Mouse (Mus musculus): Measurements from ENCODE around the gene Rbpjl. TPM values are rescaled to one million over a fixed set of nuclear protein-coding genes. Genes with fewer than 3 reads are reported as not detected.

Rbpjl gene
- polyA plus RNA-seq, 1 experiment from 2014 or later = 0.89 TPM

DNA sequence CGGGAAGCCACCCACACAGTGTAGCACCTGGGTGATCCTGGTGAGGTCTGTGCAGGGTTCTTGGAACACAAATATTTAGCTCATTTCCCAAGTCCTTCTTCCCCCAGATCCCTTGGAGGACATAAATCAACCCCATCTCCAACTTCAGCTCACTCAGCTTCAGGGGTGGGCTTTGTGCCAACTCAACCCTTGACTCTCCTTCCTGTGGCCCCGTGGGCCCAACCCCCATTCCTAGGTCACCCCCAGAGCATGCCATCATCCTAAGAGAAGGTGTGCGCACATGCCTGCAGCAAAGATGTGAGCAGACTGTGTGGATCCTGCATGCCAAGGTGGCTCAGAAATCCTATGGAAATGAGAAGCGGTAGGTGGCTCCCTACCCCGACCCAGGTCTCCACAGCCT lies 2.6 kb downstream of the Rbpjl start:
- no peak overlapping the region for H3K27ac ChIP-seq (ENCODE audit: low read length)
- 26% methylated on average over 5 of the region's 5 CpGs for WGBS (ENCODE audit: insufficient replicate concordance)
- H3K9me3 ChIP-seq (replicated peaks; ENCODE audit: control insufficient read depth, low read length) = no peaks in the 10 kb centered on the region
- no peaks in the 10 kb centered on the region for H3K4me1 ChIP-seq (ENCODE audit: control insufficient read depth, low read depth, low read length)
- peaks cover 86% of the 10 kb centered on the region for H3K27me3 ChIP-seq (ENCODE audit: control insufficient read depth, insufficient read depth, low read depth, low read length)
- no peak overlapping the region for H3K9ac ChIP-seq (ENCODE audit: low read depth, low read length)
- H3K36me3 ChIP-seq (ENCODE audit: control insufficient read depth, insufficient read depth) = no peaks in the 10 kb centered on the region
- no peak for ATAC-seq (ENCODE audit: low read depth)
- no peak overlapping the region for H3K4me3 ChIP-seq (ENCODE audit: low read depth, low read length)
- H3K4me2 ChIP-seq (ENCODE audit: low read depth, low read length) = no peak overlapping the region

DNA sequence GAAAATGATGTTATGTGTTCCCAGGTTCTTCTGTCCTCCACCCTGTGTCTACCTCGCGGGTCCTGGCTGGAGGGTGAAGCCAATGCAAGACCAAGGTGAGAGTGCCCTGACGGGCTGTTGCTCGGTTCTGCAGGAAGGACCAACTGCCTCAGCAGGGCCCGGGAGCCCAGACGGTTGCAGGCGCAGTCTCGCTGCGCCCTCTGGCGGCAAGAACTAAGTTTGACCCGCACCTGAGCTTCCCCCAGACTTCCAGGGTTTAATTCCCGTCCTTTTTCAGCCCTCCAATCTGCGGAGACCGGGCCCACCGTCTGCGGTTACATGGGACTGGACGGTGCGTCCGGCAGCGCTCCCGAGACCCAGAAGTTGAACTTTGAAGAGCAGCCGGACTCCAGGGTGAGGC lies 4.8 kb downstream of the Rbpjl start:
- Histone ChIP-seq H3K4me3 (ENCODE audit: low read depth, low read length) (no peak overlapping the region), H3K4me1 (ENCODE audit: control insufficient read depth, low read depth, low read length) (no peaks in the 10 kb centered on the region), H3K27me3 (ENCODE audit: control insufficient read depth, insufficient read depth, low read depth, low read length) (peaks cover 67% of the 10 kb centered on the region), H3K9me3 (replicated peaks; ENCODE audit: control insufficient read depth, low read length) (no peaks in the 10 kb centered on the region), H3K36me3 (ENCODE audit: control insufficient read depth, insufficient read depth) (no peaks in the 10 kb centered on the region), H3K4me2 (ENCODE audit: low read depth, low read length) (no peak overlapping the region), H3K27ac (ENCODE audit: low read length) (no peak overlapping the region), H3K9ac (ENCODE audit: low read depth, low read length) (no peak overlapping the region)
- 1% methylated on average over 22 of the region's 22 CpGs for WGBS (ENCODE audit: insufficient replicate concordance)
- no peak for ATAC-seq (ENCODE audit: low read depth)

DNA sequence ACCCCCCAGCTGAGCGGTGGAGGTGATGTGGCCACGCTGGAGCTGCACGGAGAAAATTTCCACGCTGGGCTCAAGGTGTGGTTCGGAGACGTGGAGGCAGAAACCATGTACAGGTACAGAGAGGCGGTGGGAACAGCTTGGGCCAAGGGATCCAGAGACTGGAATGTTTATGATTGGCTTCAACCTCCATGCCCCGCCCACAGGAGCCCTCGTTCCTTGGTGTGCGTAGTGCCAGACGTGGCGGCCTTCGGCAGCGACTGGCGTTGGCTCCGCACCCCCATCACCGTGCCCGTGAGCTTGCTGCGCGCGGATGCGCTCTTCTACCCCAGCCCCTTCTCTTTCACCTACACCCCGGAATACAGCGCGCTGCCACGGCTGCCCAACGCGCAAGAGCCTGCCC lies 11.2 kb downstream of the Rbpjl start:
- Histone ChIP-seq H3K4me1 (ENCODE audit: control insufficient read depth, low read depth, low read length) (no peaks in the 10 kb centered on the region; the same call in 1 of the 2 replicates), H3K27ac (ENCODE audit: low read length) (no peak overlapping the region), H3K9me3 (replicated peaks; ENCODE audit: control insufficient read depth, low read length) (no peaks in the 10 kb centered on the region), H3K4me2 (ENCODE audit: low read depth, low read length) (no peak overlapping the region), H3K36me3 (ENCODE audit: control insufficient read depth, insufficient read depth) (no peaks in the 10 kb centered on the region), H3K9ac (ENCODE audit: low read depth, low read length) (no peak overlapping the region), H3K4me3 (ENCODE audit: low read depth, low read length) (no peak overlapping the region), H3K27me3 (ENCODE audit: control insufficient read depth, insufficient read depth, low read depth, low read length) (peaks cover 7% of the 10 kb centered on the region)
- ATAC-seq (ENCODE audit: low read depth) = no peak
- 18% methylated on average over 28 of the region's 28 CpGs for WGBS (ENCODE audit: insufficient replicate concordance)

DNA sequence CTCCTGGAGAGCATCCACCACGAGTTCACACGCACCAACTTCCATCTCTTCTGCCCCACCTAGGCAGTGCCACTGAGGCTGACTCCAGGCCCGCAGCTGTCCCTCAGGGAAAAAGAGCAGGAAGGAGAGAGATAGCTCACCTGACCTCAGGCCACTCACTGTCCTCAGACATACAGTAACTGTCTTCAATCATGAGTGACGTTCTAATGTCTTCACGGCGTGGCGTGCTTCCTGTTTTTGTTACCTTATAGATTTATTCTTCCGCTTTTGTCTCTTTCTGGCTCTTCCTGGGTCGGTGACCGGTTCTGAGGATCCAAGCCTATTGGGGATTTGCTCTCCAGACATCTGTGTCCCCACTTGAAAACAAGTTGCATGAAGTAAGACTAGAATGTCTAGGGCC lies 11.6 kb downstream of the Rbpjl start:
- no peaks in the 10 kb centered on the region for H3K9me3 ChIP-seq (replicated peaks; ENCODE audit: control insufficient read depth, low read length)
- no peak overlapping the region for H3K4me3 ChIP-seq (ENCODE audit: low read depth, low read length)
- H3K27ac ChIP-seq (ENCODE audit: low read length) = no peak overlapping the region
- ATAC-seq (ENCODE audit: low read depth) = no peak
- H3K36me3 ChIP-seq (ENCODE audit: control insufficient read depth, insufficient read depth) = no peaks in the 10 kb centered on the region
- H3K4me2 ChIP-seq (ENCODE audit: low read depth, low read length) = no peak overlapping the region
- H3K4me1 ChIP-seq (ENCODE audit: control insufficient read depth, low read depth, low read length) = no peaks in the 10 kb centered on the region; the same call in 1 of the 2 replicates
- 47% methylated on average over 10 of the region's 10 CpGs for WGBS (ENCODE audit: insufficient replicate concordance)
- H3K9ac ChIP-seq (ENCODE audit: low read depth, low read length) = no peak overlapping the region
- H3K27me3 ChIP-seq (ENCODE audit: control insufficient read depth, insufficient read depth, low read depth, low read length) = peaks cover 5% of the 10 kb centered on the region

DNA sequence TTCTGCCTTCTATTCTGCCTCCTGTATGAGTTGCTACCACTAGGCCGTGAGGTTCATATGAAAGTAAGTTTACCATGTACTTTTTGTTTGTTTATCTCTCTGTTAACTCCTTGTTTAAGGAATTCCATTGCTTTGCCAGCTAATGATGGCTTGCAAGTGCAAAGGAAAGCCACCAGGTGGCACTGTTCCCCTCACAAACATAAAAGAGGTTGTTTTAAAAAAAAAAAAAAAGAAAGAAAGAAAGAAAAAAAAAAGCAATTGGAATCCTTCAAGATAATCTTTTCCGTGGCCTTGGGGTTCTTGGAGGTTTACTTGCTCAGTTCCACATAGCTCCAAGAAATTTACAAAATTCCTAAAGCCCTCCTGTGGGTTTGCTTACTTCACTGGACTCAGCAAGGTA lies 14.3 kb downstream of the Rbpjl start:
- Histone ChIP-seq H3K4me2 (ENCODE audit: low read depth, low read length) (no peak overlapping the region), H3K27ac (ENCODE audit: low read length) (no peak overlapping the region), H3K9me3 (replicated peaks; ENCODE audit: control insufficient read depth, low read length) (no peaks in the 10 kb centered on the region), H3K4me1 (ENCODE audit: control insufficient read depth, low read depth, low read length) (no peaks in the 10 kb centered on the region; the same call in 1 of the 2 replicates), H3K27me3 (ENCODE audit: control insufficient read depth, insufficient read depth, low read depth, low read length) (no peaks in the 10 kb centered on the region; the same call in 1 of the 2 replicates), H3K9ac (ENCODE audit: low read depth, low read length) (no peak overlapping the region), H3K4me3 (ENCODE audit: low read depth, low read length) (no peak overlapping the region), H3K36me3 (ENCODE audit: control insufficient read depth, insufficient read depth) (no peaks in the 10 kb centered on the region)
- 1% methylated on average over 2 of the region's 2 CpGs for WGBS (ENCODE audit: insufficient replicate concordance)
- ATAC-seq (ENCODE audit: low read depth) = no peak

DNA sequence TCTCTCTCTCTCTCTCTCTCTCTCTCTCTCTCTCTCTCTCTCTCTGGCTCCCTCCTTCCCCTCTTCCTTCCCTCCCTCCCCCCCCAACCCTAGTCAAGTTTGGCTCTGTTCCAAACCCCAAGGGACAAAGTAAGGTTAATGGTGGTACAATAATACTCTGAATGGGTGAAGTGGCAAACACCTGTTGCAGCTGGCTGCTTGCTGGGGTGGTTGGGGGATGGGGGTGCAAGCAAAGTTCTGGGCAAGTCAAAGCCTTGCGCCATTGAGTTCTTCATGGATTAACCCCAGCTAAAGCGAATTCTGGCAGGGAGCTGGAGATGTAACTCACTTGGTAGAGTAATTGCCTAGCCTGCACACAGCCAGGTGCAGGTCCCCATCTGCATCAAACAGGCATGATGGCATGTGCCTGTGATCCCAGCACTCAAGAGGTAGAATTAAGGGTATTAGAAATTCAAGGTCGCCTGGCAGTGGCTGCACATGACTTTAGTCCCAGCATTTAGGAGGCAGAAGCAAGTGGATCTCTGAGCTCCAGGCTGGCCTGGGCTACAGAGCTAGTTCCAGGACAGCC lies 15.5 kb downstream of the Rbpjl start:
- H3K27me3 ChIP-seq (ENCODE audit: control insufficient read depth, insufficient read depth, low read depth, low read length) = no peaks in the 10 kb centered on the region; the same call in 1 of the 2 replicates
- 34% methylated on average over 3 of the region's 3 CpGs for WGBS (ENCODE audit: insufficient replicate concordance)
- no peak overlapping the region for H3K27ac ChIP-seq (ENCODE audit: low read length)
- no peaks in the 10 kb centered on the region; the same call in 1 of the 2 replicates for H3K4me1 ChIP-seq (ENCODE audit: control insufficient read depth, low read depth, low read length)
- H3K9me3 ChIP-seq (replicated peaks; ENCODE audit: control insufficient read depth, low read length) = no peaks in the 10 kb centered on the region
- ATAC-seq (ENCODE audit: low read depth) = no peak
- no peak overlapping the region for H3K4me2 ChIP-seq (ENCODE audit: low read depth, low read length)
- H3K9ac ChIP-seq (ENCODE audit: low read depth, low read length) = no peak overlapping the region
- H3K36me3 ChIP-seq (ENCODE audit: control insufficient read depth, insufficient read depth) = no peaks in the 10 kb centered on the region
- no peak overlapping the region for H3K4me3 ChIP-seq (ENCODE audit: low read depth, low read length)

DNA sequence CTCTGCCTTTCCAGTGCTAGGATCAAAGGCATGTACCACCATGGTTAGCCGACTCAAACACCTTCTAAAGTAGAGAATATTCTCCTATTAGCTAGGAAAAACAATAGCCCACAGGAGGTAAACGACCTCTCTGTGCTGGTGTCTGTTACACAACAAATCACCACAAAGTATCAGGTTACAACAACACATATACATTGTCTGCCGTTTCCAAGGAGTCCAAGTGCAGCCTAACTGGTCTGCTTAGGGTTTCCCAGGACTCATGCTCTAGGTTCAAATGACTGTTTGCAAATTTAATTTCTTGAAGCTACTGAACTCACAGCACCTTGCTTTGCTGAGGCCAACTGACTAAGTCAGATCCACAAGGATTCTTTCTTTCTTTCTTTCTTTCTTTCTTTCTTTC lies 16.5 kb downstream of the Rbpjl start:
- Histone ChIP-seq H3K4me1 (ENCODE audit: control insufficient read depth, low read depth, low read length) (no peaks in the 10 kb centered on the region; the same call in 1 of the 2 replicates), H3K4me3 (ENCODE audit: low read depth, low read length) (no peak overlapping the region), H3K27me3 (ENCODE audit: control insufficient read depth, insufficient read depth, low read depth, low read length) (no peaks in the 10 kb centered on the region), H3K36me3 (ENCODE audit: control insufficient read depth, insufficient read depth) (peaks cover 3% of the 10 kb centered on the region), H3K4me2 (ENCODE audit: low read depth, low read length) (no peak overlapping the region), H3K9me3 (replicated peaks; ENCODE audit: control insufficient read depth, low read length) (no peaks in the 10 kb centered on the region), H3K9ac (ENCODE audit: low read depth, low read length) (no peak overlapping the region), H3K27ac (ENCODE audit: low read length) (no peak overlapping the region)
- no peak for ATAC-seq (ENCODE audit: low read depth)
- 5% methylated on average over 3 of the region's 3 CpGs for WGBS (ENCODE audit: insufficient replicate concordance)

DNA sequence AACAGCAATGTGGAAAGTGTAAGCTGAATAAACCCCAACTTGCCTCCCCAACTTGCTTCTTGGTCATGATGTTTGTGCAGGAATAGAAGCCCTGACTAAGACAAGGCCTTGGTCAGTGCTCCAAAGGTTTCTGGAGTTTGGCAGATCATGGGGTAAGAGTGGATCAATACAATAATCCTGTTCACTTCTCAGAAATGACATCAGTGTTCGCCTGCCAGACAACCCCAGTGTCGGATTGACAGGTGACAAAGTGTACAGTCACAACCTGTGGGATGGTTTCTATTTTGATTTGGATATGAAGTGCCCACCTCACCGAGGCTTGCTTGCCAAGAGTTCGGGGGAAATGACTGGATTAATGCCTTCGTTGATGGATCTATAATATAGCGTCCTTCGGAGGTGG lies 18.4 kb downstream of the Rbpjl start:
- Histone ChIP-seq H3K9me3 (replicated peaks; ENCODE audit: control insufficient read depth, low read length) (no peaks in the 10 kb centered on the region), H3K27ac (ENCODE audit: low read length) (no peak overlapping the region), H3K9ac (ENCODE audit: low read depth, low read length) (no peak overlapping the region), H3K4me3 (ENCODE audit: low read depth, low read length) (no peak overlapping the region), H3K36me3 (ENCODE audit: control insufficient read depth, insufficient read depth) (peaks cover 8% of the 10 kb centered on the region), H3K4me1 (ENCODE audit: control insufficient read depth, low read depth, low read length) (no peaks in the 10 kb centered on the region; the same call in 1 of the 2 replicates), H3K27me3 (ENCODE audit: control insufficient read depth, insufficient read depth, low read depth, low read length) (no peaks in the 10 kb centered on the region), H3K4me2 (ENCODE audit: low read depth, low read length) (no peak overlapping the region)
- whole genome bisulfite sequencing (ENCODE audit: insufficient replicate concordance) = 57% methylated on average over 7 of the region's 7 CpGs
- no peak for ATAC-seq (ENCODE audit: low read depth)

DNA sequence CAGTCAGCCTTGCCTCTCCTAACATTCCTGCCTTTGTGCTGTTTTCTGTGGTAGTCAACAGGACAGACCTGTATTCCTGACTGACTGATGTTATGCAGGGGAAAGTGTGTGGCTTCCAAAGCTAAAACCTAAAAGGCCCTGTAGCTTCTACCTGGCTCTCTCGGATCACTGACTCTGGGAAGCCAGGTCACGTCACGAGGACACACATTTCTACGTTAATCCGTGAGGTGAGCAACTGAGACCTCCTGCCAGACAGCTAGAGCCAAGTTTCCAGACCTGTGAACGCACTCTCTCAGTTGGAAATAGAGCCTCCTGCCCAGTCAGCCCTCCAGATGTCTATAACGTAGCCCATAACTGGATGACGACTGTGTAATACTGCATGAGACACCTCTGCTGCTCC lies 19.0 kb downstream of the Rbpjl start:
- no peaks in the 10 kb centered on the region for H3K27me3 ChIP-seq (ENCODE audit: control insufficient read depth, insufficient read depth, low read depth, low read length)
- no peak for ATAC-seq (ENCODE audit: low read depth)
- H3K4me3 ChIP-seq (ENCODE audit: low read depth, low read length) = no peak overlapping the region
- H3K4me1 ChIP-seq (ENCODE audit: control insufficient read depth, low read depth, low read length) = no peaks in the 10 kb centered on the region; the same call in 1 of the 2 replicates
- peaks cover 8% of the 10 kb centered on the region for H3K36me3 ChIP-seq (ENCODE audit: control insufficient read depth, insufficient read depth)
- H3K9ac ChIP-seq (ENCODE audit: low read depth, low read length) = no peak overlapping the region
- H3K4me2 ChIP-seq (ENCODE audit: low read depth, low read length) = no peak overlapping the region
- 70% methylated on average over 8 of the region's 8 CpGs for WGBS (ENCODE audit: insufficient replicate concordance)
- 0 out of 2 replicates have a peak overlapping the region, but pooled peaks have one; percentile 22 for H3K27ac ChIP-seq (ENCODE audit: low read length)
- no peaks in the 10 kb centered on the region for H3K9me3 ChIP-seq (replicated peaks; ENCODE audit: control insufficient read depth, low read length)
